Mouse (Mus musculus) thymus, postnatal 14 days (tissue): ENCODE measurements around the gene Olfr358.

Experiments used
- DNase-seq: peaks from one replicate; pipeline ENCODE4 v3.0.0; 2021

The Olfr358 gene

GRCm38 (mm10) chr2:37009235-37009634, at the start of gene Olfr358:
Gene Olfr358 (minus strand): TSS chr2:37009335.
- no peak for DNase-seq

GRCm38 (mm10) chr2:36997030-36997429, 12.1 kb downstream of the Olfr358 start:
- no peak for DNase-seq

- no peak for DNase-seq
These were observed 15.6 kb downstream of the Olfr358 start, which contains the start of gene Olfr357 for GRCm38 (mm10) chr2:36993527-36993926. Gene Olfr357 (plus strand): TSS chr2:36993827.
